Mouse (Mus musculus): ENCODE measurements around the gene Ap1b1. TPM values are rescaled to one million over a fixed set of nuclear protein-coding genes. Genes with fewer than 3 reads are reported as not detected.

Ap1b1 gene
- polyA plus RNA-seq, 1 experiment from 2014 or later, result 69.7 TPM

- DNase-seq (ENCODE audit: low read depth, low spot score) (no peak), ATAC-seq (no peak)
- CTCF ChIA-PET, result interaction anchor here (0.7 to 2.0 kb wide), 5 partner anchors 9 to 28 kb away, joined by 3 to 14 read pairs (median 3); no protein-coding TSS in a partner anchor
- in situ Hi-C loops (cut with MboI; ENCODE audit: low pct_unique_long_range_greater_than_20kb), result no loop called here
- no peaks in the 10 kb centered on the region for H3K27me3 ChIP-seq
- POLR2A ChIA-PET, result no interaction called here
- TF ChIP-seq CTCF (IDR thresholded peaks at IDR 0.05), result peak; percentile 75
Measured at GRCm38 (mm10) chr11:4984249-4984648, 2.4 kb upstream of the Ap1b1 start.

- TF ChIP-seq CTCF (IDR thresholded peaks at IDR 0.05), result no peak
- ChIA-PET POLR2A (no interaction called here), CTCF (interaction anchor here (0.7 to 1.1 kb wide), 3 partner anchors 9 to 28 kb away, joined by 3 to 4 read pairs (median 3); no protein-coding TSS in a partner anchor)
- in situ Hi-C loops (cut with MboI; ENCODE audit: low pct_unique_long_range_greater_than_20kb), result no loop called here
- no peak for ATAC-seq
- DNase-seq (ENCODE audit: low read depth, low spot score), result no peak
- H3K27me3 ChIP-seq, result no peaks in the 10 kb centered on the region
Measured at GRCm38 (mm10) chr11:4984799-4985198, 1.8 kb upstream of the Ap1b1 start.

- no peaks in the 10 kb centered on the region for H3K27me3 ChIP-seq
- ChIA-PET CTCF (interaction anchor here (1.0 kb wide), 1 partner anchor 12 kb away, joined by 4 read pairs; no protein-coding TSS in a partner anchor), POLR2A (interaction anchor here (1.3 kb wide), 1 partner anchor 9 kb away, joined by 3 read pairs; no protein-coding TSS in a partner anchor)
- TF ChIP-seq CTCF (IDR thresholded peaks at IDR 0.05), result no peak
- ATAC-seq (no peak), DNase-seq (ENCODE audit: low read depth, low spot score) (no peak)
- in situ Hi-C loops (cut with MboI; ENCODE audit: low pct_unique_long_range_greater_than_20kb), result no loop called here
Measured at GRCm38 (mm10) chr11:4987487-4987852, 846 bp downstream of the Ap1b1 start.

- TF ChIP-seq CTCF (IDR thresholded peaks at IDR 0.05), result no peak
- DNase-seq (ENCODE audit: low read depth, low spot score), result no peak
- ATAC-seq, result no peak
- CTCF ChIA-PET, result interaction anchor here (1.0 to 1.5 kb wide), 2 partner anchors 9 to 29 kb away, joined by 3 to 5 read pairs; no protein-coding TSS in a partner anchor
- POLR2A ChIA-PET, result no interaction called here
- H3K27me3 ChIP-seq, result no peaks in the 10 kb centered on the region
- in situ Hi-C loops (cut with MboI; ENCODE audit: low pct_unique_long_range_greater_than_20kb), result no loop called here
Measured at GRCm38 (mm10) chr11:4989187-4989586, 2.6 kb downstream of the Ap1b1 start.

- no peak for TF ChIP-seq CTCF (IDR thresholded peaks at IDR 0.05)
- no peaks in the 10 kb centered on the region for H3K27me3 ChIP-seq
- DNase-seq (ENCODE audit: low read depth, low spot score), result no peak
- ChIA-PET CTCF (interaction anchor here (0.6 to 1.2 kb wide), 2 partner anchors 15 to 76 kb away, joined by 3 read pairs; no protein-coding TSS in a partner anchor), POLR2A (interaction anchor here (0.9 kb wide), 1 partner anchor 107 kb away, joined by 4 read pairs; the partner anchor contains the start of gene Ewsr1)
- in situ Hi-C loops (cut with MboI; ENCODE audit: low pct_unique_long_range_greater_than_20kb), result no loop called here
- ATAC-seq, result no peak
Measured at GRCm38 (mm10) chr11:4992471-4992870, 5.8 kb downstream of the Ap1b1 start.

GRCm38 (mm10) chr11:4995676-4996075, 9.1 kb downstream of the Ap1b1 start:
- POLR2A ChIA-PET, result no interaction called here

GRCm38 (mm10) chr11:4996621-4997199, 10.1 kb downstream of the Ap1b1 start:
- no peaks in the 10 kb centered on the region for H3K27me3 ChIP-seq
- DNase-seq (ENCODE audit: low read depth, low spot score) (no peak), ATAC-seq (no peak)
- ChIA-PET CTCF (interaction anchor here (0.9 to 1.2 kb wide), 2 partner anchors 16 to 20 kb away, joined by 3 read pairs; no protein-coding TSS in a partner anchor), POLR2A (interaction anchor here (0.7 to 1.6 kb wide), 2 partner anchors 9 to 69 kb away, joined by 3 to 4 read pairs; no protein-coding TSS in a partner anchor)
- TF ChIP-seq CTCF (IDR thresholded peaks at IDR 0.05), result no peak
- in situ Hi-C loops (cut with MboI; ENCODE audit: low pct_unique_long_range_greater_than_20kb), result no loop called here

More at GRCm38 (mm10) chr11:4995676-4996075, 9.1 kb downstream of the Ap1b1 start:
- ATAC-seq (no peak), DNase-seq (ENCODE audit: low read depth, low spot score) (no peak)
- no peak for TF ChIP-seq CTCF (IDR thresholded peaks at IDR 0.05)
- no peaks in the 10 kb centered on the region for H3K27me3 ChIP-seq
- CTCF ChIA-PET, result interaction anchor here (1.2 to 1.7 kb wide), 2 partner anchors 11 to 14 kb away, joined by 3 to 4 read pairs; no protein-coding TSS in a partner anchor
- in situ Hi-C loops (cut with MboI; ENCODE audit: low pct_unique_long_range_greater_than_20kb), result no loop called here

GRCm38 (mm10) chr11:4998352-4998751, 11.7 kb downstream of the Ap1b1 start:
- POLR2A ChIA-PET, result interaction anchor here (1.5 kb wide), 1 partner anchor 17 kb away, joined by 3 read pairs; no protein-coding TSS in a partner anchor
- DNase-seq (ENCODE audit: low read depth, low spot score) (no peak), ATAC-seq (no peak)
- H3K27me3 ChIP-seq, result no peaks in the 10 kb centered on the region
- in situ Hi-C loops (cut with MboI; ENCODE audit: low pct_unique_long_range_greater_than_20kb), result no loop called here
- peak; percentile 69 for TF ChIP-seq CTCF (IDR thresholded peaks at IDR 0.05)
- CTCF ChIA-PET, result interaction anchor here (0.9 to 1.7 kb wide), 5 partner anchors 9 to 67 kb away, joined by 3 to 7 read pairs (median 5); partner anchors contain the start of genes Ap1b1 and Gas2l1

- in situ Hi-C loops (cut with MboI; ENCODE audit: low pct_unique_long_range_greater_than_20kb), result no loop called here
- ChIA-PET POLR2A (interaction anchor here (1.5 kb wide), 1 partner anchor 17 kb away, joined by 3 read pairs; no protein-coding TSS in a partner anchor), CTCF (interaction anchor here (0.9 to 1.7 kb wide), 5 partner anchors 9 to 66 kb away, joined by 3 to 7 read pairs (median 5); partner anchors contain the start of genes Ap1b1 and Gas2l1)
- TF ChIP-seq CTCF (IDR thresholded peaks at IDR 0.05), result no peak
- ATAC-seq (no peak), DNase-seq (ENCODE audit: low read depth, low spot score) (no peak)
- no peaks in the 10 kb centered on the region for H3K27me3 ChIP-seq
Measured at GRCm38 (mm10) chr11:4998762-4999161, 12.1 kb downstream of the Ap1b1 start.

- no peak for TF ChIP-seq CTCF (IDR thresholded peaks at IDR 0.05)
- ATAC-seq, result no peak
- ChIA-PET POLR2A (no interaction called here), CTCF (interaction anchor here (1.7 to 1.8 kb wide), 2 partner anchors 12 to 16 kb away, joined by 5 to 6 read pairs; no protein-coding TSS in a partner anchor)
- DNase-seq (ENCODE audit: low read depth, low spot score), result no peak
- in situ Hi-C loops (cut with MboI; ENCODE audit: low pct_unique_long_range_greater_than_20kb), result no loop called here
- H3K27me3 ChIP-seq, result no peaks in the 10 kb centered on the region
Measured at GRCm38 (mm10) chr11:5000241-5000640, 13.6 kb downstream of the Ap1b1 start.

- CTCF ChIA-PET, result no interaction called here
- DNase-seq (ENCODE audit: low read depth, low spot score) (no peak), ATAC-seq (no peak)
- H3K27me3 ChIP-seq, result no peaks in the 10 kb centered on the region
- POLR2A ChIA-PET, result interaction anchor here (0.5 kb wide), 1 partner anchor 1267 kb away, joined by 3 read pairs; no protein-coding TSS in a partner anchor
- in situ Hi-C loops (cut with MboI; ENCODE audit: low pct_unique_long_range_greater_than_20kb), result no loop called here
- TF ChIP-seq CTCF (IDR thresholded peaks at IDR 0.05), result no peak
Measured at GRCm38 (mm10) chr11:5002826-5003225, 16.2 kb downstream of the Ap1b1 start.
